Mouse (Mus musculus): ENCODE measurements around the gene Col6a1.
A peak's percentile ranks its signal among the peaks of the same experiment; 100 is the strongest.

Col6a1 gene

GRCm38 (mm10) chr10:76725682-76726285 lies at the start of gene Col6a1:
Gene Col6a1, minus strand, starts transcription at chr10:76726168.
- DNase-seq (ENCODE audit: low read depth in 2 of 2, low spot score in 2 of 2): no peak

DNA sequence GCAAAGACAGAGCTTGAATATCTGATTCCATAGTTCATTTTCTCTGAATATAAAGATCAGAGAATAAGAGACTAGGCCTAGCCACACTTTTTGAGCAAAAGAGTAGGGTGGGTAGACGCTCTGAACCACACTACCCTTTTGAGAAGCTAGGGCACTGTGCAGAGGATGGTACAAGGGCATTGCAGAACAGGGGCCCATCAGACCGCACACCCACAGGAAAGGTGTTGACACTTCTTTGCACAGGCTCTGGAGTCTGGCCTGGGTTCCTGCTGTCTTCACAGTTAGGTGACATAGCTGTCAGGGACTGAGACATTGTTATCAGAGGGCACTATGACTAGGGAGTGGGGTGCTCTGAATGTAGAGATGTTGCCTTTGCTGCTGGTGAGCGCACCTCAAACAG lies 45.7 kb upstream of the Col6a1 start:
- DNase-seq (ENCODE audit: low read depth in 2 of 2, low spot score in 2 of 2): no peak

DNA sequence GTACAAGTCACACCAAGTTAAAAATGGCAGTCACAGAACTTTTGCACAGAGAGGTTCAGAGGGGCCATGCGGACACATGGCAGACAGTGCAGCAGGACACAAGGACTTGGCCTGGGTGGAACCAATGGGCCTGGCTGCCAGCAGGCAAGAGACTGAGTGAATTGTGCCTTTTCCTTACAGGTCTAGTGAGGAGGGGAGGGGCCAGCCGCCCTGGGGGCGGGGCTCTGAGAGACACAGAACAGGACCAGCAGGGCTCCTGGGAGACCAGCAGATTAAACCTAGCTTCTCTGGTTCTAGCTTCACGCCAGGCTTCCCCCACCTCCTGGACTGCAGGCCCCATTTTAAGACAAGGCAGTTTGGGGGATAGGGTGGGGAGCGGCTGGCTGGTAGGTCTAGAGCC lies 45.1 kb upstream of the Col6a1 start:
- no peak for DNase-seq (ENCODE audit: low read depth in 2 of 2, low spot score in 2 of 2)

DNA sequence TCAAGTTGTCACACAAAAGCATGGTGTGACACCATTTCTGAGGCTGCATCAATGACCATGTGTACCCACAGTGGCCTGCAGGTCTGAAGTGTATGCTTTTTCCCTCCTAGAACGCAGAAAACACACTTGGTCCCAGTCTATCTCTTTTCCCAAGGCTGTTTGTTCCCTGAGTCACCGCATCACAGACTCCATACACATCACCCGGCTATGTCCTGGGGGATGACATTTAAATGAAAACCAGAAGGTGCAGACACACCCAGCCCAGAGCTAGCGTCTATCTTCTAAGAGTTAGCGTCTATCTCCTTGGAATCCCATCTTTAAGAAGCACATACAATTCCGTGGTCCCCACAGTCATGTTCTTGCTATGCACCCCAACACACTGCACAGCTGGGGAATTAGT lies 43.6 kb upstream of the Col6a1 start:
- no peak for DNase-seq (ENCODE audit: low read depth in 2 of 2, low spot score in 2 of 2)

DNA sequence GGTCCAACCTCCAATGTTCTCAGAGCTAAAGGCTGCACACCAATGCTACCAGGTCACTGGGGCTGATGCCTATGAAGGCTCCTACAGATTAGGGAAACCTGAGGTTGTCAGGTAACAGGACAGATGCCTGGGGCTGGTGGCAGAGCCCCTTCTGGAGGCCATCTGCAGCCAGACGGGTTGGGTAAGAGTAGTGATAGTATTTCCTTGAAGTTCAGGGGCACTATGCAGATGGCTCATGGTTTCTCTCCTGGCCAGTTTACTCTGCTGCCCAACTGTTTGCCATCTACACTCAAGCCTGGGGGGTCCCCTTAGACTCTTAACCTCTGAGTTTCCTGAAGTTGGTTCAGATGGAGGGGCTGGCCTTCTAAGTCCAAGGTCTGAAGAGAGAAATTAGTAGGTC lies 40.2 kb upstream of the Col6a1 start:
- no peak for DNase-seq (ENCODE audit: low read depth in 2 of 2, low spot score in 2 of 2)

DNA sequence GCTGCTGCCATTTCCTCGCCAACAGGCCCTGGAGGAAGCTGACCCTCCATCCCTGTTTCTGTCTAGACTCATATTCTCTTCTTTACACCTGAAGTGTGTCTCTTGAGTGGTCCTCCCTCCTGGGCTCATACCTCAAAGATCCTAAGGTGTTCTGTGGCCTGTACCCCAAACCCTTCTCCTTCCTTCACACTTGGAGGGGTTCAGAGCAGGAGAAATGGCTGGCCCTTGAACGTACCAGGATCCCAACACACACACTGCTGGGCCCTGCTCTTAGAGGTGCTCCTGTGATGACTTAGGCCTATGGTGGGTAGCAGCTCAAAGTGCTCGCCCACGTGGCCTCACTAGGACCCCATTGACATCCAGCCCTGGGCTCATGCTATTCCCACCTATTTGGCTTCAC lies 39.0 kb upstream of the Col6a1 start:
- no peak for DNase-seq (ENCODE audit: low read depth in 2 of 2, low spot score in 2 of 2)

DNA sequence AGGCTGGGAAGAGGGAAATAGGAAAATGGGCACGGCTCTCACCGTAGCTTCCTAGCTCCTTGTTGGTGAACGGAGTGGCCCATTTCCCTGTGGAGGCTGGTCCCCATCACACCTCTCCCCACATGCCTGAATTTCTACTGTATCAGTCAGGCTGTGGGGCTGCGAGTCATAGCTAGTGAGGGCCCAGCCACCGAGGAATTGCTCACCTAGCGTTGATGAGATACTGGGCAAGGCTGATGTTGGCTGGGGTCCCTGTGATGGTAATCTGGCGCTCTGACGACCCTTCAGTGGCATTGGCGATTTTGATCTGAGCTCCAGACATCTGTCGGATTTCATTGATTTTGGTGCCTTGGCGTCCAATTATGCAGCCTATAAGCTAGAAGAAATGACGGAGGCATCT lies 37.0 kb upstream of the Col6a1 start:
- DNase-seq (ENCODE audit: low read depth in 2 of 2, low spot score in 2 of 2): no peak

DNA sequence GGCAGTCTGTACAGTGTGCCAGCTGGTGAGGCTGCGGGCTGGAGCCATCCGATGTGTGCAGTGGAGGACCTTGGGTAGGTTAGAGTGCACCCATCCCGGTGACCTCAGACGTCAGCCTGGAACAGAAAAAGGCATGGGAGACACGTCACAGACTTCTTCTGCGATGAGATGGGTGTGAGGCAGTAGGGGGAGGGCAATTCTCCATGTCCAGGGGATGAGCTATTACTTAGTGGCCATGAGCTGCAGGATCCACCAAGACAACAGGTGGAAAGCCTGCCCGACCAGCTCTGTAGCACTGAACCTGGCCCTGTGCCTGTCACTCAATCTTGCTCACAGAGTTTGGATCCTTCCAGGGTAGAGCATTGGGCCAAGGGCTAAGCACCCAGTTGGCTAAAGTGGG lies 36.4 kb upstream of the Col6a1 start:
- no peak for DNase-seq (ENCODE audit: low read depth in 2 of 2, low spot score in 2 of 2)

DNA sequence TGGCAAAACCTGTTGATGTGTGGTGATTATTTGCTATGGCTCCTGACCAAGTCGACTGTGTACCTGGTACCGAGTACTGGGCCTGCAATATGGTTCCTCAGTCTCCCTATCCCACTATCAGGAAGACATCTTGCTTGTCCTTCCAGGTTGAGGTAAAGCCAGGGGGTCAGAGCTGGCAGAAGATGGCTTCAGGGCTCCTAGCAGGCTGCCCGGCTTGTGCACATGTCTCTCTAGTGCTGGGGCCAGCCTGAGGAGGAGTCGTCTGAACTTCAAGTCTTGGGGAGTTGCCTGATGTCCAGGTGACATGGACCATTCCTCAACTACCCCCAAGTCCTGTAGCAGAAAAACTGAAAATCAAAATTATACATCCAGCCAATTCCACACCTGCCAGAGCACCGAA lies 33.9 kb upstream of the Col6a1 start:
- DNase-seq (ENCODE audit: low read depth in 2 of 2, low spot score in 2 of 2): no peak

GRCm38 (mm10) chr10:76753640-76754039 lies 27.7 kb upstream of the Col6a1 start:
- no peak for DNase-seq (ENCODE audit: low read depth in 2 of 2, low spot score in 2 of 2)

- peak; percentile 19 to 35 for DNase-seq (ENCODE audit: low read depth in 2 of 2, low spot score in 2 of 2)
These were observed 18.3 kb upstream of the Col6a1 start for GRCm38 (mm10) chr10:76744267-76744666.

DNA sequence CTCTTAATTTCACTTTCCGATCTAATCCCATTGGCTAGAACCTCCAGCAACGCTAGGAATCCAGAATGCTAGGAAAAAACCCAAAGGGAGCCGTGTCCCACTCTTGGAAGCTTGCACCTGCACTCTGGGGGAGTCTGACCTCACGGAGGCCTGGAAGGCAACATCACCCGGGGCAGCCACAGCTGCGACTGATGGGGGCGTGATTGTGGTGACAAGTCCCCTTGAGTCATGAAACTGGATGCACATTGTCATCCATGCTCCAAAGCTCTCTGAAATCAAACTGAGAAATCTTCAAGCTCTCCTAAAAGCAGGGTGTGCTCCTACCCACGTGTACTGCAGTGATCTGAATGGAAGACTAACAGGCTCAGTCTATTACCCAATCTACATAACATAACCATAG lies 10.8 kb upstream of the Col6a1 start:
- DNase-seq (ENCODE audit: low read depth in 2 of 2, low spot score in 2 of 2): no peak

GRCm38 (mm10) chr10:76734979-76735378 lies 9.0 kb upstream of the Col6a1 start:
- peak; percentile 60 to 76 for DNase-seq (ENCODE audit: low read depth in 2 of 2, low spot score in 2 of 2)

DNA sequence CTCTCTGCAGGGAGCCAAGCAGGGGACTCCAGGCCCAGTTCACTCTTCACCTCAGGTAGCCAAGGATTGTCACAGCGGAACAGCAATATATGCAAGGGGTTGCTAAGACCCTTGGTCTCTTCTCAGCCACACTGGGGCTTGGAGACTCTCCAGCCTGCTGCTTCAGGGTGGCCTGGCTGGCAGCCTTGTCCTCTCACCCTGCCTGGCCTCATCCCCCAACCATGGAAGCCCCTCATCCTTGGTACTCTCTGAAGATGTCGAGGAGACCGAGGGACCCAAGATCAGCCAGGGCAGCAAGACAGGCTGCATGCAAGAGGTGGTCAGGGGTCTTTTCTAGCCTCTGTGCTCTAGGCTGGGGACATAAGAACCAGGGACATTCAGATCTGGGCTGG lies 7.7 kb upstream of the Col6a1 start:
- DNase-seq (ENCODE audit: low read depth in 2 of 2, low spot score in 2 of 2): no peak

- peak in 1 of 2 experiments; percentile 27 for DNase-seq (ENCODE audit: low read depth in 2 of 2, low spot score in 2 of 2)
These were observed 7.1 kb upstream of the Col6a1 start for GRCm38 (mm10) chr10:76732881-76733676.

DNA sequence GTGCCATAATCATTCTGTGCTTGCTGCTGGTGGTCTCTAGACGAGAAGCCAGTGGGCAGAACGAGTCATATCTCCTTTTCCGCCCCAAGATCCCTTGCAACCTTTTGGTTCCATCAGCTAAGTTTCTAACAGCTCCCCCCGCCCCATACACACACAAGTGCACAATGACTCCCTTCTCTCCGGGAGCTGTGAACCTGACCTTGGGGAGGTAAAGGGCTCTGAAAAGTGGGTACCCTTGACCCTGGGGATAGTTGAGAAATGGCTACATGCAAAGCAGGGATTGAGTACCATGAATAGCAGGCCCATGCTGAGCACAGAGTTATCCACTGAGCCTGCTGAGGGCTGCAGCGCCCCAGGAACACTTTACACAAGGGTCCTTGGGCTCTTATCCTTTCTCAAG lies 6.4 kb upstream of the Col6a1 start:
- DNase-seq (ENCODE audit: low read depth in 2 of 2, low spot score in 2 of 2): no peak

DNA sequence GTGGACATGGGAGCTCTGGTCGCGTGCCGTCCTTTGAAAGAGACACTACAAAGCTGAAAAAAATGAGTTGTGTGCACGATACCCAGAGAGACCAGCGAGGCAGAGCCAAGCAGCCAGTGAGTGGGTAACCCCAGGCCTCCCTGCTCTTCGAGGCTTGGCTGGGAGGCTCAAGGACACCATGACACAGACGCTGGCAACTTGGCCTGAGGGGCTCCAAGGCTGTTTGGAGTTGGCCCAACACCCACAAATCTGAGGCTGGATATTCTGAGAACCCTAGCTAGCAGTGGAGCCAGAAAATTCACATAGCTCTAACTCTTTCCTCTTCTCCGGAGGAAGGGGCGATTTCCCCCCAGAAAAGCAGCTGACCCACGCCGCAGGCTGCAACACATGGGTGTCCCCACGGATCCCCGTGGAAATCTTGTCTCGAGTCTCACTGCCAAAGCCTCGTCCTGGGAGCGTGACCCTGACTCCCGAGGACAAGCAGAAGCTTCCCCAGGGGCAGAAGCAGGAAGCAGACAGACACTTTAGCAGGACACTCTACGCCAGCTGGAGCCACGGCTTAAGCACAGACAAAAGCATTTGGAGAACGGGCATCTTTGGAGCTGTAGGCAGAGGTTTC lies 5.8 kb upstream of the Col6a1 start:
- DNase-seq (ENCODE audit: low read depth in 2 of 2, low spot score in 2 of 2): no peak

GRCm38 (mm10) chr10:76729631-76730620 lies 4.0 kb upstream of the Col6a1 start:
- DNase-seq (ENCODE audit: low read depth in 2 of 2, low spot score in 2 of 2): no peak

DNA sequence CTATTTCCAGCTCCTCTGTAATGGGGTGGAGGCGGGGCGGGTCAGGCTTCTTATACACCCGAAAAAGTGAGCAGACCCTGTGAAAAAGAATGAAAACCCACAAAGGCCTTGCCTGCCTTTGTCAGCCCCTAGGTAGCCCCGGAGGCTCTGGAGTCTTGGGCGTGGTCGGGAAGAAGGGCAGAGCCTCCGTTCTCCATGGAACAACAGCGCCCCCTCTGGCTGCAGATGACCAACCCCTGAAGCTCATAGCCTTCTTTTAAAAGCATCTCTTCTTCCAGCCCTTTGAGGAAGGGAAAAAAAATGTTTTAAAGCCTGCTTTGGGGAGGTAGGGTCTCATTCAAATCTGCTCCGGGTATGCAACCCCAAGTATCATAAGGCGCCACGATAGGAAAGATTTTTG lies 2.4 kb upstream of the Col6a1 start:
- no peak for DNase-seq (ENCODE audit: low read depth in 2 of 2, low spot score in 2 of 2)

- no peak for DNase-seq (ENCODE audit: low read depth in 2 of 2, low spot score in 2 of 2)
These were observed 1.3 kb upstream of the Col6a1 start for GRCm38 (mm10) chr10:76727301-76727700.

GRCm38 (mm10) chr10:76726866-76727265 lies 898 bp upstream of the Col6a1 start:
- no peak for DNase-seq (ENCODE audit: low read depth in 2 of 2, low spot score in 2 of 2)
